Comparison of ENCODE assay signal across 12 mouse cellular contexts in the genomic region with DNA sequence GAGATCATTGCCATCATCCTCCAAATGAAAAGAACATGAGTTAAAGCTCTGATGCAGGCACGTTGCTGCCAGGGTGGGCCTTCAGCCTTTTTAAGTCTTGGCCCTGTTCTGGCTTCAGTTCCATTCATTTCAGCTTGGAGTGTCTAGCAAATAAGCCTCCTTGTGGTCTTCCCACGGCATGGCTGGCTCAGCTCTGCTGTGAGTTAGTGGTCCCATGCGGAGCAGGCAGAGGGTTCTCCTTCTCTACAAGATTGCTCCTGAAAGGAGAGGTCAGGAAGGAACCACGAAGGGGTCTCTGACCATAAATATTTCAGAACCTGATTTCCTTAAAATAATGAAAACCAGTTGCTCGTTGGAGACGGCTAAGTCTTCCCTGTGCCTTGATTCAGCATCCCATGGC.
"Had no signal": no experiment of that assay in that cellular context is flagged by ENCODE, and none has a peak within 500 bp of the region (broad histone marks: within the 10 kb centered on the region; RNA-seq: fewer than 3 reads in every experiment).

No protein-coding gene starts in this region.

- H3K4me1 ChIP-seq: liver, embryonic 13.5 days had no signal

- H3K36me3 ChIP-seq: liver, embryonic 13.5 days; midbrain, embryonic 10.5 days; neural tube, embryonic 15.5 days had no signal

- H3K4me2 ChIP-seq: liver, embryonic 13.5 days; neural tube, embryonic 15.5 days had no signal

- H3K27ac ChIP-seq: liver, embryonic 13.5 days; midbrain, embryonic 10.5 days; neural tube, embryonic 15.5 days had no signal

- H3K4me3 ChIP-seq: liver, embryonic 13.5 days; midbrain, embryonic 10.5 days; neural tube, embryonic 15.5 days had no signal

- DNase-seq: kidney, adult 18-20 months; kidney, postnatal 36 days; layer of hippocampus, postnatal 36 days; liver; liver, embryonic 13.5 days; liver, postnatal 0 days; midbrain, embryonic 14.5 days; right cerebral cortex, postnatal 25 days; thymus, postnatal 36 days had no signal

- ATAC-seq: hindbrain, embryonic 16.5 days; liver, postnatal 0 days had no signal

- H3K27me3 ChIP-seq: liver, embryonic 13.5 days; neural tube, embryonic 15.5 days had no signal

- H3K9ac ChIP-seq: liver, embryonic 13.5 days; liver, postnatal 0 days; neural tube, embryonic 15.5 days had no signal

- H3K9me3 ChIP-seq: liver, embryonic 13.5 days; midbrain, embryonic 10.5 days; neural tube, embryonic 15.5 days had no signal
